Mouse (Mus musculus) limb, embryonic 15.5 days (tissue): ENCODE measurements around the gene Poc1a. TPM values are rescaled to one million over a fixed set of nuclear protein-coding genes. Genes with fewer than 3 reads are reported as not detected.

ENCODE experiments used
- ATAC-seq: fragments of 200-750 bp; cut with Nextera tagmentation; 2 replicates; pipeline ENCODE4 v1.8.0; 2017; ENCODE audit warnings: low read depth, moderate TSS enrichment; ENCODE audit not compliant: insufficient number of reproducible peaks, low FRiP score, low TSS enrichment
- H3K27ac ChIP-seq: fragments of 300-500 bp; sonication (generic); 2 replicates; pipeline ENCODE4 v1.5.1; 2015; ENCODE audit warnings: moderate library complexity, mild to moderate bottlenecking, inconsistent platforms
- H3K27me3 ChIP-seq: fragments of 300-500 bp; sonication (generic); 2 replicates; pipeline ENCODE4 v1.6.1; 2015; ENCODE audit warnings: inconsistent platforms
- H3K36me3 ChIP-seq: fragments of 300-500 bp; sonication (generic); 2 replicates; pipeline ENCODE4 v1.6.1; 2015; ENCODE audit warnings: inconsistent platforms
- H3K4me1 ChIP-seq: fragments of 300-500 bp; sonication (generic); 2 replicates; pipeline ENCODE4 v1.6.1; 2015; ENCODE audit warnings: inconsistent platforms
- H3K4me2 ChIP-seq: fragments of 300-500 bp; sonication (generic); 2 replicates; pipeline ENCODE4 v1.6.1; 2015; ENCODE audit warnings: mild to moderate bottlenecking, inconsistent platforms
- H3K4me3 ChIP-seq: fragments of 300-500 bp; sonication (generic); 2 replicates; pipeline ENCODE4 v1.5.1; 2015; ENCODE audit warnings: mild to moderate bottlenecking, inconsistent platforms
- H3K9ac ChIP-seq: fragments of 300-500 bp; sonication (generic); 2 replicates; pipeline ENCODE4 v1.6.1; 2015; ENCODE audit warnings: inconsistent platforms
- H3K9me3 ChIP-seq: fragments of 300-500 bp; sonication (generic); 2 replicates; pipeline ENCODE4 v1.6.1; 2016; ENCODE audit warnings: inconsistent platforms
- WGBS: fragments of 180-500 bp; shearing (Covaris S2); methylation state at CpG from one replicate; pipeline ENCODE4 v1.1.7; 2015; 5-methylcytosine and 5-hydroxymethylcytosine counted together
- polyA plus RNA-seq: library from polyadenylated mRNA; unstranded; fragments of >200 nt; fragmentation: Nextera tagmentation; extraction: Ambion mirVana; gene quantifications from 2 replicates; pipeline ENCODE4 v1.2.1, GENCODE M21; 2015

Poc1a gene
- polyA plus RNA-seq, 1 experiment from 2014 or later, result 21.3 TPM

DNA sequence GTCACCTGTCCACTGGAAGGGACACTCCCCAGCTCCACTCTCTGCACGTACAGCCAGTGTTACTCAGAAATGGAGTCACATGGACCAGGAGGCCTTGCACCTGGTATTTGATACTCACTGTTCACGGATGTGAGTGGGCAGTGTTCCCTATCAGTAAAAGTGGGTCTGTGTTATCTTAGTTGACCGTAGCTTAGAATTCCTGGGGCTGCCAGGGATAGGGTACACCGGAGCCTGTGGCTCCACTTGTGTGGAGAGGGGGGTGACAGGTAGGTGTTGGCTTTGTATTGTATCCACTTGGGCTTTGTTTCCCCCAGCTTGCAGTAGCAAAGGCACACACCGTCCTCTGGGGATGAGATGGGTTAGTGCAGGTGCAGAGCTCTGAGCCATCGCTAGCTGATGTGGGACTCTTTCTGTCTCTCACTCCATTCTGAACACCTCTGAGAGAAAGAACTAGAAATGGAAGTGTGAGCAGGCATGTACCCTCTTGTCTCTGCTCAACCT, 22.6 kb downstream of the Poc1a start:
- no peak for ATAC-seq
- Histone ChIP-seq H3K36me3 (0 out of 2 replicates have a peak, but pooled peaks cover under 1% of the 10 kb centered on the region), H3K27ac (no peak overlapping the region), H3K4me3 (no peak overlapping the region), H3K27me3 (no peaks in the 10 kb centered on the region), H3K4me1 (peaks cover 27% of the 10 kb centered on the region), H3K9ac (no peak overlapping the region), H3K4me2 (no peak overlapping the region), H3K9me3 (no peaks in the 10 kb centered on the region)
- WGBS, result 88% methylated on average over 6 of the region's 6 CpGs

- H3K4me1 ChIP-seq, result peaks cover 22% of the 10 kb centered on the region
- H3K27me3 ChIP-seq, result no peaks in the 10 kb centered on the region
- H3K9ac ChIP-seq, result no peak overlapping the region
- H3K36me3 ChIP-seq, result 0 out of 2 replicates have a peak, but pooled peaks cover 2% of the 10 kb centered on the region
- WGBS, result 67% methylated on average over 7 of the region's 7 CpGs
- H3K4me3 ChIP-seq, result no peak overlapping the region
- no peaks in the 10 kb centered on the region for H3K9me3 ChIP-seq
- no peak for ATAC-seq
- H3K27ac ChIP-seq, result no peak overlapping the region
- H3K4me2 ChIP-seq, result no peak overlapping the region
Observed at GRCm38 (mm10) chr9:106305228-106305627, 24.4 kb downstream of the Poc1a start.

GRCm38 (mm10) chr9:106306662-106307351, 25.9 kb downstream of the Poc1a start:
- Histone ChIP-seq H3K4me1 (peaks cover 18% of the 10 kb centered on the region), H3K4me3 (no peak overlapping the region), H3K4me2 (no peak overlapping the region), H3K9ac (no peak overlapping the region), H3K9me3 (no peaks in the 10 kb centered on the region), H3K27me3 (no peaks in the 10 kb centered on the region), H3K27ac (no peak overlapping the region), H3K36me3 (peaks cover 5% of the 10 kb centered on the region; the same call in 1 of the 2 replicates)
- WGBS, result 40% methylated on average over 8 of the region's 8 CpGs
- ATAC-seq, result no peak; the same call in 1 of the 2 replicates

DNA sequence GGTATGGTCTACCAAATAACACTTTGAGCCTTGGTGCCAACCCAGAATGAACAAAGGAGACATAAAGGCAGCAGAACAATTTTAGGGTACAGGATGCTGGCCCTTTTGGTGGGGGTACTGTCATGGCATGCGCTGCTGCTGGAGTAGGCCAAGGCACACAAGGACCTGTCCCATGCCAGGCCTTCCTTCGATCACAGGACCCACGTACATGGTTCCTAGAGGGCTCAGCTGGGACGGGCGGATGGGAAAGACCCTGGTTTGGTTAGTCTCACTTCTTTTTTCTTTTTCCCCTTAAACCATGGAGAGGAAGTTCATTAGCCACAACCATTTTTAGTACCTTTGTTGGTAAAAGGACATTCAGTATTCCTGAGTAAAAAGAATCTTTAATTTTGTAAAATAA, 27.3 kb downstream of the Poc1a start:
- H3K27ac ChIP-seq, result no peak overlapping the region
- no peak overlapping the region for H3K4me3 ChIP-seq
- H3K36me3 ChIP-seq, result peaks cover 5% of the 10 kb centered on the region; the same call in 1 of the 2 replicates
- no peaks in the 10 kb centered on the region for H3K9me3 ChIP-seq
- H3K4me2 ChIP-seq, result no peak overlapping the region
- H3K4me1 ChIP-seq, result peaks cover 12% of the 10 kb centered on the region; the same call in 1 of the 2 replicates
- H3K27me3 ChIP-seq, result no peaks in the 10 kb centered on the region
- no peak for ATAC-seq
- WGBS, result 92% methylated on average over 5 of the region's 5 CpGs
- H3K9ac ChIP-seq, result no peak overlapping the region

DNA sequence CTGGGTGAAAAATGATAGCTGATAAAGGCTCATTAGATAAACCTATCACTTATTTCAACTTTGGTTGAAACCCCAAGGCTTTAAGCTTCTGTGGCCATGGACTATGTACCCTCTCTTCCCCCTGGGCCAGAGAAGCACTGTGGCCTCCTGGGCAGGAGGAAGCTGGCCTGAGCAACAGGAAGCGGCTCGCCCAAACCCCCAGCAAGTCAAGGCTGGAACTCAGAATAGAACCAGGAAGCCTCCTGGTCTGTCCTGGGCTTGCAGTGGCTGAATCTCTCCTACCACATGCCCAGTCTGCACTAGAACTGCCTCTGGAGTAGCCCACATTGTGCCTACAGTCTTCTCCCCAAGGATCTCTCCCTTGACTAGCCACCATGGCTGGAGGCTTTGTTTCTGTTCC, 27.7 kb downstream of the Poc1a start:
- peaks cover 5% of the 10 kb centered on the region; the same call in 1 of the 2 replicates for H3K36me3 ChIP-seq
- ATAC-seq, result no peak
- 97% methylated on average over 2 of the region's 2 CpGs for WGBS

GRCm38 (mm10) chr9:106308983-106309382, 28.1 kb downstream of the Poc1a start:
- H3K4me1 ChIP-seq, result peaks cover 14% of the 10 kb centered on the region; the same call in 1 of the 2 replicates
- no peaks in the 10 kb centered on the region for H3K27me3 ChIP-seq
- 87% methylated on average over 5 of the region's 5 CpGs for WGBS
- no peaks in the 10 kb centered on the region for H3K9me3 ChIP-seq
- H3K36me3 ChIP-seq, result peaks cover 5% of the 10 kb centered on the region; the same call in 1 of the 2 replicates
- no peak for ATAC-seq
- no peak overlapping the region for H3K27ac ChIP-seq
- no peak overlapping the region for H3K4me2 ChIP-seq
- H3K9ac ChIP-seq, result no peak overlapping the region
- H3K4me3 ChIP-seq, result no peak overlapping the region

More for the DNA sequence above, 27.7 kb downstream of the Poc1a start:
- H3K27ac ChIP-seq, result no peak overlapping the region
- peaks cover 12% of the 10 kb centered on the region; the same call in 1 of the 2 replicates for H3K4me1 ChIP-seq
- no peak overlapping the region for H3K9ac ChIP-seq
- H3K9me3 ChIP-seq, result no peaks in the 10 kb centered on the region
- H3K4me2 ChIP-seq, result no peak overlapping the region
- H3K4me3 ChIP-seq, result no peak overlapping the region
- no peaks in the 10 kb centered on the region for H3K27me3 ChIP-seq

DNA sequence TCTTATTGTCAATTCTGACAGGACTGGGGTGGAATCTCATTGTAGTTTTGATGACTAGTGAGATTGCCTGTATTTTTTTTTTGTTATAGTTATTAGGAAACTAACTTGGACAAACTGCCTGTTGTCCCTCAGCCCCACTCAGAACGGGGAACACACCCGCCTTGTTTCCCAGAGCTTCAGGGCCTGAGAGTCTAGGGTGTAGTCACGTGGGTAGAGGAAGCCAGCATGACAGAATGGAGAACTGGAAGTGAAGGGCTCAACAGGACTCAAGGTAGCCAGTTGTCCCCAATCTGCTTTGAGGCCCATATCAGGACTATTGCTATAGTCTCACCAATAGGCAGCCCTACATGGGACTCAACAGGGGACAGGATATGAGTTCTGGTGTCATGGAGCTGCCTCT, 29.0 kb downstream of the Poc1a start:
- ATAC-seq, result no peak
- WGBS, result 66% methylated on average over 3 of the region's 3 CpGs
- peaks cover 5% of the 10 kb centered on the region; the same call in 1 of the 2 replicates for H3K36me3 ChIP-seq

DNA sequence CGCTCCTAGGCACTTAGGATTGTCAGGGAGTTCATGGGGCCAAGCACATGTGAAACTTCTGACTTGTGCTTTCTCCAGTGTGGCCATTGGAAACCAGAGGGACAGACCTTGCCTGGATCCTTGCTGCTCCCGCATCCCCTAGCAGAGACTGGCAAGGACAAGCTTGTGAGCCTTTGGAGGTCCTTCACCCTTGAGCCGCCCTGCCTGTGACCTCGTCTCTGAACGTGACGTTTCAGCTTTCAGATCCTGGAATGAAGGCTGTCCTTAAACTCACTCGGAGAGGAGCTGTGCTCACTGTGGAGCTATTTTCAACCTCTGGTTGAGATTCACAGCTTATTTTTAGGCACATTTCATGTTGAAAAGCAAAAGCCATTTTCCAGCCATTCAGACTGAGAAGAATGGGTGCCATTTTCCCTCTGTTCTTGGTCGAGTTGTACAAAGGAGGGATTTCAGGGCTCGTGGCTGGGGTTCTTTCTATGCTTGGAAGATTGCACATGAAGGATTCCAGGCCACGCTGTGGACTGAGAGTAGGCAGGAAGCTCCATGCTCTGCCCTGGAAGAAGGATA, 30.8 kb downstream of the Poc1a start:
- WGBS, result 82% methylated on average over 10 of the region's 10 CpGs
- no peak overlapping the region for H3K9ac ChIP-seq
- H3K4me3 ChIP-seq, result no peak overlapping the region
- H3K27me3 ChIP-seq, result no peaks in the 10 kb centered on the region
- ATAC-seq, result no peak
- H3K36me3 ChIP-seq, result peaks cover 8% of the 10 kb centered on the region; the same call in 1 of the 2 replicates
- H3K4me1 ChIP-seq, result peaks cover 15% of the 10 kb centered on the region
- H3K4me2 ChIP-seq, result no peak overlapping the region
- H3K27ac ChIP-seq, result no peak overlapping the region
- no peaks in the 10 kb centered on the region for H3K9me3 ChIP-seq

More for the DNA sequence above, 29.0 kb downstream of the Poc1a start:
- H3K27ac ChIP-seq, result no peak overlapping the region
- H3K4me2 ChIP-seq, result no peak overlapping the region
- peaks cover 22% of the 10 kb centered on the region for H3K4me1 ChIP-seq
- no peaks in the 10 kb centered on the region for H3K27me3 ChIP-seq
- H3K9me3 ChIP-seq, result no peaks in the 10 kb centered on the region
- no peak overlapping the region for H3K4me3 ChIP-seq
- H3K9ac ChIP-seq, result no peak overlapping the region

DNA sequence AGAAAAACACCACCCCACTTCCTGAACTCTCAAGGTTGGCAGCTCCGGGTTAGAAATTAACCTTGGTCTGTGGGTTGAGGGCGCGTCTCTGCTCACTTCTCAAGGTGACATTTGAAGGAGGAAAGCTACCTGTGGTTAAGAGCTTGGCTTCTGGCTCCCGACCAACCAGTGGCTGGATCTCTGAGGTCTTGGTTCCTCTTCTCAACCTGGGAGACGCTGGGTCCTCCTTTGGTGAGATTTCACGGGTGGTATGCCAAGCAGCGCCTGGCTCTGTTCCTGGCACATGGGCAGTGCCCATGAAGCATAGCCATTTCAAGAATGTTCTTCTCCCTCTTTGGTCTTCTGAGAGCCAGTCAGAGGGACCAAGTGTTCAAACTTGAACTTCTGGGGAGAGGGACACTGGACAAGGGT, 32.1 kb downstream of the Poc1a start:
- Histone ChIP-seq H3K36me3 (peaks cover 8% of the 10 kb centered on the region; the same call in 1 of the 2 replicates), H3K4me2 (no peak overlapping the region), H3K27ac (no peak overlapping the region), H3K4me1 (peaks cover 14% of the 10 kb centered on the region), H3K9me3 (no peaks in the 10 kb centered on the region), H3K4me3 (no peak overlapping the region), H3K27me3 (no peaks in the 10 kb centered on the region), H3K9ac (no peak overlapping the region)
- 84% methylated on average over 7 of the region's 7 CpGs for WGBS
- ATAC-seq, result no peak

DNA sequence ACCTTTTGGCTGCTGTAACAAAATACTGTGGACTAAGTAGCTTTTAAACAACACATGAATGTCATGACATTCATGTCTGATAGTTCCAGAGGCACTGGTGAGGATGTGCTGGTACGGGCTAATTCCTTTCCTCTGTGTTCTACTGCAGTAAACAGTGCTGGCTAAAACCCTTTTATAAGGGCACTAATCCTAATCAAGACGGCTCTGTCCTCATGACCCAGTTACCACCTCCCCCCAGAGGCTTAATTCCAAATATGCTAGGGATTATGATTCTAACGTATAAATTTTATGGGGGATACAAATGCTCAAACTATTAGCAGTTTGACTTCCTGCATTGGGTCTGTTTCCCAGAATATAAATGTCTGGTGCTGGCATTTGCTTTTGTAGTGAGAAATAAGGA, 33.3 kb downstream of the Poc1a start:
- WGBS, result 30% methylated on average over 3 of the region's 3 CpGs
- H3K9me3 ChIP-seq, result no peaks in the 10 kb centered on the region
- no peaks in the 10 kb centered on the region for H3K27me3 ChIP-seq
- H3K4me2 ChIP-seq, result no peak overlapping the region
- H3K4me1 ChIP-seq, result peaks cover 20% of the 10 kb centered on the region
- H3K4me3 ChIP-seq, result no peak overlapping the region
- 0 out of 2 replicates have a peak overlapping the region, but pooled peaks have one; percentile 1 for H3K27ac ChIP-seq
- no peak for ATAC-seq
- H3K9ac ChIP-seq, result no peak overlapping the region
- peaks cover 6% of the 10 kb centered on the region; the same call in 1 of the 2 replicates for H3K36me3 ChIP-seq

- 79% methylated on average over 2 of the region's 2 CpGs for WGBS
- 0 out of 2 replicates have a peak, but pooled peaks cover 3% of the 10 kb centered on the region for H3K36me3 ChIP-seq
- no peak overlapping the region for H3K9ac ChIP-seq
- H3K4me3 ChIP-seq, result no peak overlapping the region
- peaks cover 53% of the 10 kb centered on the region for H3K4me1 ChIP-seq
- no peaks in the 10 kb centered on the region for H3K27me3 ChIP-seq
- H3K27ac ChIP-seq, result no peak overlapping the region
- ATAC-seq, result no peak
- H3K4me2 ChIP-seq, result no peak overlapping the region
- H3K9me3 ChIP-seq, result no peaks in the 10 kb centered on the region
Observed at GRCm38 (mm10) chr9:106318074-106318473, 37.2 kb downstream of the Poc1a start.

GRCm38 (mm10) chr9:106319095-106319494, 38.2 kb downstream of the Poc1a start:
- Histone ChIP-seq H3K27me3 (no peaks in the 10 kb centered on the region), H3K4me1 (peaks cover 55% of the 10 kb centered on the region), H3K9me3 (no peaks in the 10 kb centered on the region), H3K4me3 (no peak overlapping the region), H3K4me2 (no peak overlapping the region), H3K9ac (no peak overlapping the region; the same call in 1 of the 2 replicates), H3K36me3 (0 out of 2 replicates have a peak, but pooled peaks cover 3% of the 10 kb centered on the region), H3K27ac (peak overlapping the region; percentile 57)
- 60% methylated on average over 2 of the region's 2 CpGs for WGBS
- no peak for ATAC-seq
